Mouse (Mus musculus) intestine, embryonic 16.5 days (tissue): ENCODE results near the gene Fxyd2. TPM values are rescaled to one million over a fixed set of nuclear protein-coding genes. Genes with fewer than 3 reads are reported as not detected.
A peak's percentile ranks its signal among the peaks of the same experiment; 100 is the strongest.

Experiments
- ATAC-seq: fragments of 200-750 bp; cut with Nextera tagmentation; 2 replicates; pipeline ENCODE4 v1.8.0; 2017; ENCODE audit warnings: moderate TSS enrichment, moderate library complexity
- H3K27ac ChIP-seq: fragments of 300-500 bp; sonication (generic); 2 replicates; pipeline ENCODE4 v1.5.1; 2014; ENCODE audit warnings: mild to moderate bottlenecking, low read length
- H3K27me3 ChIP-seq: fragments of 300-500 bp; sonication (generic); replicated peaks from 2 replicates; pipeline ENCODE4 v1.6.1; 2014; ENCODE audit warnings: low read length, control low read depth, mixed read lengths; ENCODE audit not compliant: control insufficient read depth, insufficient read depth
- H3K36me3 ChIP-seq: fragments of 300-500 bp; sonication (generic); 2 replicates; pipeline ENCODE4 v1.6.1; 2014; ENCODE audit warnings: low read length, control low read depth; ENCODE audit not compliant: control insufficient read depth, insufficient read depth
- H3K4me1 ChIP-seq: fragments of 300-500 bp; sonication (generic); 2 replicates; pipeline ENCODE4 v1.6.1; 2014; ENCODE audit warnings: low read length, control low read depth, mixed read lengths; ENCODE audit not compliant: control insufficient read depth, insufficient read depth
- H3K4me2 ChIP-seq: fragments of 300-500 bp; sonication (generic); 2 replicates; pipeline ENCODE4 v1.6.1; 2014; ENCODE audit warnings: low read depth, low read length, control low read depth
- H3K4me3 ChIP-seq: fragments of 300-500 bp; sonication (generic); 2 replicates; pipeline ENCODE4 v1.5.1; 2014; ENCODE audit warnings: mild to moderate bottlenecking, low read length
- H3K9ac ChIP-seq: fragments of 300-500 bp; sonication (generic); 2 replicates; pipeline ENCODE4 v1.6.1; 2014; ENCODE audit warnings: low read depth, low read length
- H3K9me3 ChIP-seq: fragments of 300-500 bp; sonication (generic); 2 replicates; pipeline ENCODE4 v1.6.1; 2016; ENCODE audit warnings: low read length, control low read depth; ENCODE audit not compliant: control insufficient read depth
- WGBS: fragments of 180-500 bp; shearing (Covaris S2); extraction: QIAGEN DNeasy Blood & Tissue Kit; methylation state at CpG from one replicate; pipeline ENCODE4 v1.1.7; 2014; 5-methylcytosine and 5-hydroxymethylcytosine counted together
- polyA plus RNA-seq: library from polyadenylated mRNA; unstranded; fragments of >200 nt; fragmentation: Nextera tagmentation; extraction: Ambion mirVana; gene quantifications from 2 replicates; pipeline ENCODE4 v1.2.1, GENCODE M21; 2015

Gene Fxyd2
- 2.2 and 3.1 TPM in 2 replicates for polyA plus RNA-seq

DNA sequence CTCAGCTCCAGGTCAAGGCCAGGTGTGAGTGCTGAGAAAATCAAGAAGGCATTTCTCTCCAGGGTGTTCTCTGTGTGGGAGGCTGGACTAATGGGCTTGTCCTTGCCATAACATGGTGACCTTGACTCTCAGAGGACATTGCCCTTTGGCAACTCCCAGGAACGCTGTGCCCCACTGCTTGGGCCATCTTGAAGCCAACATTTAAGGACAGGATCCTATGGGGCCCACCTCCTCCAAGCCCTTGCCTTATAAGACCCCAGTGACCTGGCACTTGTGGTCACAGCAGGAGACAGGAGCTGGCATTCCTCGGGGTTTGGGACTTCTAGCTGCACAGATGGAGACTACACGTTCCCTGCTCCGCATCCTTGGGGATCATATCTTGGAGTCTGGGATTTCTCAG lies at the start of gene Fxyd2:
Fxyd2 (plus strand) TSS at position 236 of the 400 bp plus-strand sequence.
- Histone ChIP-seq H3K4me2 (no peak within 1 kb of the TSS), H3K27ac (no peak within 1 kb of the TSS), H3K27me3 (no peaks in the 10 kb centered on the region), H3K4me3 (no peak within 1 kb of the TSS), H3K4me1 (no peaks in the 10 kb centered on the region), H3K9ac (no peak within 1 kb of the TSS), H3K9me3 (no peaks in the 10 kb centered on the region), H3K36me3 (no peaks in the 10 kb centered on the region)
- 79% methylated on average over 4 of the region's 4 CpGs for WGBS
- no peak for ATAC-seq

DNA sequence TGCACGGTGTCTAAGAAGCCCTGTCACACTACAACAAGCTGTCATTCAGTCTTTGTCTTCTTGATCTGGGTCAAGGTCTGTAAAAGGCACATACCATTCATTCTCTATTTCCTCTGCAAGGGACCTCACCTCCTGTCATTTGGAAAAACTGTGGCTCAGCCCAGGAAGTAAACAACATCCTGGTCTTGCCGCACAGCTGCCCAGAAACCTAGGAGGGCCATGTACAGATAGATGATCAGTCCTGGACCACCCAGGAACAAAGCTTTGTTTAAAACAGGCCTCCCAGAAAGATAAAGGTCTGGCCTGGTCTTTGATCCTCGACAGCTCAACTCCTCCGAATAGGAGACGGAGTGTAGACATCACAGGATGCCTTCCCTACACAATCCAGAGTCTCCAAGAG lies 49.6 kb upstream of the Fxyd2 start:
- no peak for ATAC-seq
- no peak overlapping the region for H3K27ac ChIP-seq
- H3K27me3 ChIP-seq: no peaks in the 10 kb centered on the region
- no peak overlapping the region for H3K4me2 ChIP-seq
- no peaks in the 10 kb centered on the region for H3K36me3 ChIP-seq
- WGBS: 21% methylated on average over 5 of the region's 5 CpGs
- H3K9ac ChIP-seq: no peak overlapping the region
- no peak overlapping the region for H3K4me3 ChIP-seq
- H3K4me1 ChIP-seq: no peaks in the 10 kb centered on the region
- no peaks in the 10 kb centered on the region for H3K9me3 ChIP-seq

DNA sequence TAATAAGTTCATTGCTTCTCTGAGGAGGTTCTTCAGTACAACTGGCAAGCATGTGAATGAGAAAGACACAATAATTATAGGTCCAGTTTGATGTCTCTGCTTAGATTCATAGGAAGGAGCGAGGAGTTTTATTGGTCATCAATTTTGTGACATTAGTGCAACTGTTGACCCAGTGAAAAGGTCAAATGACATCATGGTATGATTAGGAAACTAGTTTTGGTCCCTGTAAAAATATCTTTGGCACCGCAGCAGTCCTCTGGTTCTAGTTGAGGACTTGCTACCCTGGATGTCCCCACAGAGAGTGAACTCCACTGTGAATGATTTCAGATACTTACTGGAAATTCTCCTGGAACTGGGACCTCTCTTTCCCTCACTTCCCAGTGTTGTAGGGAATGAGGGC lies 44.3 kb upstream of the Fxyd2 start:
- H3K27me3 ChIP-seq: no peaks in the 10 kb centered on the region
- 69% methylated on average over 2 of the region's 2 CpGs for WGBS

DNA sequence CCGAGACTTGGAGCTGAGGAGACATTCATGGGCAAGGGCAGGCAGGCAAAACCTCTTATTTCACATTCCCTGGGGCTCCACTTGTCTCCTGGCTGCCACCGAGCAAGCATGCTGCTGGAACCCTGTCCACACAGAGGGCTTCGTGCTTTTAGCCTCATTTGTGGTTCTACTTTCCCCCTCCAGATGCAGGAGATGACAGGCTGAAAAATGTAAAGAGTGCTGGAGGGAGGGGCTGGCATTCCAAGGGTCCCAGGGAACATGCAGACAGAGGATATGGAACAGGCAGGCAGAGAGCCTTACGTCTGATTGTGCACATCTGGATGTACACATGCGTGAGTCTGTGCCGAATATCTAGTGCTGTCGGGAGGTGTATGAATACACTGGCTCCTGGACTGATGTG lies 41.1 kb upstream of the Fxyd2 start:
- no peaks in the 10 kb centered on the region for H3K4me1 ChIP-seq
- H3K4me2 ChIP-seq: no peak overlapping the region
- no peak overlapping the region for H3K27ac ChIP-seq
- ATAC-seq: no peak
- no peaks in the 10 kb centered on the region for H3K9me3 ChIP-seq
- 35% methylated on average over 7 of the region's 7 CpGs for WGBS
- H3K4me3 ChIP-seq: no peak overlapping the region
- H3K27me3 ChIP-seq: no peaks in the 10 kb centered on the region
- H3K9ac ChIP-seq: no peak overlapping the region
- H3K36me3 ChIP-seq: no peaks in the 10 kb centered on the region

More for the DNA sequence above, 44.3 kb upstream of the Fxyd2 start:
- no peaks in the 10 kb centered on the region for H3K9me3 ChIP-seq
- H3K9ac ChIP-seq: no peak overlapping the region
- H3K4me1 ChIP-seq: no peaks in the 10 kb centered on the region
- H3K4me2 ChIP-seq: no peak overlapping the region
- no peak overlapping the region for H3K4me3 ChIP-seq
- no peak overlapping the region for H3K27ac ChIP-seq
- ATAC-seq: no peak
- no peaks in the 10 kb centered on the region for H3K36me3 ChIP-seq

DNA sequence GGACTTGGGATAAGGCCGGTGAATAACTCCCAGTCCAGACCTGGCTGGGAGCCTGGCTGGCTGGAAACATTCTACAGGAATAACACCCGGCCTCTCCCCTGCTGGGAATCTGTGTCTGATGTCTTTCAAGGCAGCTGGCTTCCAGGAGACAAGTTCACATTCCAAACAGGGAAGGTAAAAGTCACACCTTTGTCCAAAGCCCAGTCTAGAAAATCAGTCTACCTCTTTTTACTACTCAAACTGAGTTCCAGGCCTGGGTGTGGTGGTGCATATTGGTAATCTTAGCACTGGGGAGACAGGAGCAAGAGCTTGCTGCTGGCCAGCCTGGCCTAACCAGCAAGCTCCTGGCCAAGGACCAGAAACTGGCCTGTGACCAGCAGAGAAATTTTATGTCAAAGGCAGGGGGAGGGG lies 37.4 kb upstream of the Fxyd2 start:
- no peaks in the 10 kb centered on the region for H3K9me3 ChIP-seq
- H3K4me1 ChIP-seq: no peaks in the 10 kb centered on the region
- H3K36me3 ChIP-seq: no peaks in the 10 kb centered on the region
- H3K4me2 ChIP-seq: no peak overlapping the region
- ATAC-seq: no peak
- WGBS: 23% methylated on average over 2 of the region's 2 CpGs
- no peak overlapping the region for H3K9ac ChIP-seq
- H3K27ac ChIP-seq: no peak overlapping the region
- H3K4me3 ChIP-seq: no peak overlapping the region
- no peaks in the 10 kb centered on the region for H3K27me3 ChIP-seq

DNA sequence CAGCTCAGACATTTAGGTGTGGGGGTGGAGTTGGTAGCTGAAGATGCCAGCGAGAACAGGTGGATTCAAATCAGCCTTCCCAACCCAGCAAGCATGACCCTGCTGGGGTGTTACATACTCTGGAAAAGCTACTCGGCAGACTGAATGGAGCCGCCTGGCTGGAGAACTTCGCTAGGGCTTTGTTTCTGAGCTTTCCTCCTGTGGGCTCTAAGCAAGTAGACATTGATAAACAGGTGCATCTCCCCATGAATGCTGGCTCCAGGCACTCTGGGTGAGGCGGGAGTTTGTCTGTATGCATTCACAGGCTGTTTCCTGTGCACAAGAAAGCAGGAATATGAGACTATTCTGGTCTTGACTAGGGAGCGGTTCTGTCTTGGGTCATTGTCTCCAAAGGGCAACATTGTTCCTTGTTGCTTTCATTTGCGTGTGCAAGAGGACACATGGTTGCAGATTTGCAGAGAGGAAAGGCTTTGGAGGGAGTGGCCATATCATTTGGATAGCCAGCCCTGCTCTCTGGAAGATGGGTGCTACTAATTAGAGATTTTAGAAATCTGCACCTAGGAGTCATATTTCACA lies 35.7 kb upstream of the Fxyd2 start:
- ATAC-seq: no peak
- 63% methylated on average over 7 of the region's 7 CpGs for WGBS

DNA sequence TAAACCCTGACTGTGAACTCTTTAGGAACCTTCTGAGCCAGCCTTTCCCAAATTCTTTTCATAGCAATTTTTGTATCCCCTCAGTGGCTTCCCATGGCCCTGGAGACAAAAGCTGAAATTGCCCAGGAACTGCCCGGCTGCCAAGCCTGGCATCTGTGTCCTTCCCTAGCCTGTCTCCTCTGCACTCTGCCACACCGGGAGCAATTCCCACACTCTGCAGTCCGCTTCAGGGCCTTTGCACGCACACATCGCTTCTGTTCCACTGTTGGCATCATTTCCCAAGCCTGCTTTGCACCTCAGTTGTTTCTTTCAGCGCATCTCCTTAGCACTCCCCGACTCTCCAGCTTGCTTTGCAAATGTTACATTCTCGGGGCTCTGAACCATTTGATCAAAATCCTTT lies 31.8 kb upstream of the Fxyd2 start:
- Histone ChIP-seq H3K9ac (no peak overlapping the region), H3K36me3 (no peaks in the 10 kb centered on the region), H3K4me1 (peaks cover 12% of the 10 kb centered on the region), H3K9me3 (no peaks in the 10 kb centered on the region), H3K27me3 (no peaks in the 10 kb centered on the region; the same call in 1 of the 2 replicates), H3K4me2 (no peak overlapping the region), H3K27ac (no peak overlapping the region), H3K4me3 (no peak overlapping the region)
- 75% methylated on average over 8 of the region's 8 CpGs for WGBS
- ATAC-seq: no peak

More for the DNA sequence above, 35.7 kb upstream of the Fxyd2 start:
- no peaks in the 10 kb centered on the region for H3K4me1 ChIP-seq
- H3K4me3 ChIP-seq: no peak overlapping the region
- no peak overlapping the region for H3K27ac ChIP-seq
- H3K36me3 ChIP-seq: no peaks in the 10 kb centered on the region
- no peak overlapping the region for H3K4me2 ChIP-seq
- no peaks in the 10 kb centered on the region for H3K27me3 ChIP-seq
- no peak overlapping the region for H3K9ac ChIP-seq
- H3K9me3 ChIP-seq: no peaks in the 10 kb centered on the region

DNA sequence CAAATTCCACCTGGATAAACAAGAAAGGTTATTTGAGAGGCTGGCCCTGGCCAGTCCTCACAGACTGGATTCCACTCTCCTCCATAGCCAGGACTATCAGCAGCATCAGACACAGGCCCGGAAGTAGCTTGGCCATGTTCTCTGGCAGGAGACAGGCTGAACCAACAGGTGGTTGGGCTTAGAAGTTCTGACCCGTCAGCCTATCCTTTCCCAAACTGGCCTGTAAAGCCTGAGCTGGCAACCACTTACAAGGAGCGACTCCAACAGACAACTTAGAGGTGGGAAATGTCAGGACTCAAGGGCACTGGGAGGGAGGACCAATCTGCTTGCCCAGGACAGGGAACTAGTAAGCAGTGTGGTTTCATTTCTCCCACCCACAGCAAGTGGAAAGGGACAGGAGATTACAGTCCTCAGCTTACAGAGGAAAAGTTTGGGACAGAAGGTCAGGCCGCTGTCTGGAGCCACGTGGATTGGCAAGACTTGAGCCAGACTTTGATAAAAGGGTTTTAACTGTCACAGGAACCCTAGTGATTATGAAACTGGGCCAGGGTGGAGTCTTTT lies 31.0 kb upstream of the Fxyd2 start:
- Histone ChIP-seq H3K9me3 (no peaks in the 10 kb centered on the region), H3K4me2 (no peak overlapping the region), H3K4me1 (peaks cover 12% of the 10 kb centered on the region), H3K36me3 (no peaks in the 10 kb centered on the region), H3K27me3 (no peaks in the 10 kb centered on the region; the same call in 1 of the 2 replicates), H3K9ac (no peak overlapping the region), H3K4me3 (no peak overlapping the region), H3K27ac (no peak overlapping the region)
- 58% methylated on average over 5 of the region's 5 CpGs for WGBS
- ATAC-seq: no peak

DNA sequence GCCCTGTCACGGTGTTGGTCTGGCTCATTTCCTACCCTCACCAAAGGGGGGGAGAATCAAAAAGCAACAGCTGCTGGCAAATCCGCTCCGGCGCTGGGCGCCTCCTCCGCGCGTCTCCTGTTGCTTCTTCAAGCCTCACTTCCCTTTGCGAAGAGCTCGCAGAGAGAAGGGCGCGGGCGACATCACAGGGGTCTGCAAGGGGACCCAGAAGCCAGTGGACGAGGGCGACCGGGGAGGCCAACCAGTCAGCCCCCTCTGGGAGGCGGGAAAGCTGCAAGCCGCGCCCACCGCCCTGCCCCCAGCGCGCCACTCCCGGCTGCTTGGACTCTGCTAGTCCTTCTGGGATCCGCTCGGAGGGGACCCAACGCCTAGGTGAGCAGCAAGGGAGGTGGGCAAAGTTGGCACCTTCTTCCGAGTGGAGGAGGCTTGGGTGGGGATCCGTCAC lies 29.3 kb upstream of the Fxyd2 start, which contains the start of gene Fxyd6:
Fxyd6 (plus strand) TSS at position 69 of the 445 bp plus-strand sequence.
- peaks cover 12% of the 10 kb centered on the region for H3K4me1 ChIP-seq
- peak within 1 kb of the TSS; percentile 94 for H3K4me2 ChIP-seq
- H3K9ac ChIP-seq: peak within 1 kb of the TSS; percentile 68
- ATAC-seq: peak; percentile 74
- no peaks in the 10 kb centered on the region; the same call in 1 of the 2 replicates for H3K27me3 ChIP-seq
- H3K36me3 ChIP-seq: no peaks in the 10 kb centered on the region
- under 1% methylated on average over 28 of the region's 28 CpGs for WGBS
- H3K9me3 ChIP-seq: no peaks in the 10 kb centered on the region
- H3K27ac ChIP-seq: peak within 1 kb of the TSS; percentile 41; the same call in 1 of the 2 replicates
- H3K4me3 ChIP-seq: peak within 1 kb of the TSS; percentile 49
